Mouse (Mus musculus): ENCODE measurements around the gene Ptpn20. TPM values are rescaled to one million over a fixed set of nuclear protein-coding genes. Genes with fewer than 3 reads are reported as not detected.

Gene Ptpn20
- polyA plus RNA-seq, 1 experiment = not detected

- 76% methylated on average over 5 of the region's 5 CpGs for WGBS
- Histone ChIP-seq H3K27me3 (replicated peaks; ENCODE audit: control insufficient read depth, insufficient read depth, low read length) (no peaks in the 10 kb centered on the region), H3K27ac (ENCODE audit: insufficient read depth, low read depth, low read length) (no peak overlapping the region), H3K4me1 (ENCODE audit: control insufficient read depth, insufficient read depth, low read length) (no peaks in the 10 kb centered on the region), H3K4me3 (ENCODE audit: insufficient read depth, low read depth, low read length) (no peak overlapping the region), H3K36me3 (ENCODE audit: control insufficient read depth, insufficient read depth, low read length) (no peaks in the 10 kb centered on the region)
- TF ChIP-seq POLR2A (IDR thresholded peaks at IDR 0.05; ENCODE audit: low read depth, low read length) (no peak), CTCF (conservative IDR thresholded peaks at IDR 0.05; ENCODE audit: insufficient read depth, insufficient read length, low read depth, low read length) (peak; percentile 28; the same call in 1 of the 2 replicates)
- DNase-seq = no peak
These were observed 50.4 kb downstream of the Ptpn20 start for GRCm38 (mm10) chr14:33639357-33639756.

GRCm38 (mm10) chr14:33650721-33651120 is 61.7 kb downstream of the Ptpn20 start:
- no peak for TF ChIP-seq CTCF (conservative IDR thresholded peaks at IDR 0.05; ENCODE audit: insufficient read depth, insufficient read length, low read depth, low read length)
- TF ChIP-seq POLR2A (IDR thresholded peaks at IDR 0.05; ENCODE audit: low read depth, low read length) = no peak
- WGBS = 92% methylated on average over 9 of the region's 9 CpGs
- DNase-seq = peak; percentile 37

DNA sequence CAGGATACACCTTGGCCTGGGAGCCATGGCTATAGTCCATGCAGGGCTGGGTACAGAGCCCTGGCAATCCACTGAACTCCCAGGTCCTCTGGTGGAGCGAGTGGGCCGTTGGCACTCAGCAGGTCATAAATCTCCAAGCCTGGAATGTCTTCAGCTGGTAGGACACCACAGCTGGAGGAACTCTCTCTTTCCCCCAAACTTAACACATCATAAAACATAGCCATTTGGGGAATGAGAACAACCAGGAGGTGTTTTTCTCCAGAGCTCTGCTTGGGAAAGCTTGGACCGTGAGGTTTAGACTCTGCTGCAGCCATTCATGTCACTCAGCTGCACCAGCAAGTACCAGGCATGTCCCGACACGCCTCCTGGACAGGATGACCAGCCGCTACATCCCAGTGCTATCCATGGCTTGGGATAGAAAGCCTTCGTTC is 68.5 kb downstream of the Ptpn20 start:
- Histone ChIP-seq H3K36me3 (ENCODE audit: control insufficient read depth, insufficient read depth, low read length) (no peaks in the 10 kb centered on the region), H3K4me3 (ENCODE audit: insufficient read depth, low read depth, low read length) (no peak overlapping the region), H3K27ac (ENCODE audit: insufficient read depth, low read depth, low read length) (no peak overlapping the region), H3K27me3 (replicated peaks; ENCODE audit: control insufficient read depth, insufficient read depth, low read length) (no peaks in the 10 kb centered on the region), H3K4me1 (ENCODE audit: control insufficient read depth, insufficient read depth, low read length) (no peaks in the 10 kb centered on the region)
- TF ChIP-seq CTCF (conservative IDR thresholded peaks at IDR 0.05; ENCODE audit: insufficient read depth, insufficient read length, low read depth, low read length) = no peak
- TF ChIP-seq POLR2A (IDR thresholded peaks at IDR 0.05; ENCODE audit: low read depth, low read length) = no peak
- DNase-seq = no peak
- 35% methylated on average over 7 of the region's 7 CpGs for WGBS

More at GRCm38 (mm10) chr14:33650721-33651120, 61.7 kb downstream of the Ptpn20 start:
- Histone ChIP-seq H3K4me1 (ENCODE audit: control insufficient read depth, insufficient read depth, low read length) (no peaks in the 10 kb centered on the region), H3K27ac (ENCODE audit: insufficient read depth, low read depth, low read length) (no peak overlapping the region), H3K36me3 (ENCODE audit: control insufficient read depth, insufficient read depth, low read length) (no peaks in the 10 kb centered on the region), H3K4me3 (ENCODE audit: insufficient read depth, low read depth, low read length) (no peak overlapping the region), H3K27me3 (replicated peaks; ENCODE audit: control insufficient read depth, insufficient read depth, low read length) (no peaks in the 10 kb centered on the region)

GRCm38 (mm10) chr14:33658331-33658730 is 69.3 kb downstream of the Ptpn20 start:
- H3K27me3 ChIP-seq (replicated peaks; ENCODE audit: control insufficient read depth, insufficient read depth, low read length) = no peaks in the 10 kb centered on the region
- H3K36me3 ChIP-seq (ENCODE audit: control insufficient read depth, insufficient read depth, low read length) = no peaks in the 10 kb centered on the region
- no peak overlapping the region for H3K4me3 ChIP-seq (ENCODE audit: insufficient read depth, low read depth, low read length)
- H3K27ac ChIP-seq (ENCODE audit: insufficient read depth, low read depth, low read length) = no peak overlapping the region
- no peak for DNase-seq
- no peaks in the 10 kb centered on the region for H3K4me1 ChIP-seq (ENCODE audit: control insufficient read depth, insufficient read depth, low read length)
- no peak for TF ChIP-seq POLR2A (IDR thresholded peaks at IDR 0.05; ENCODE audit: low read depth, low read length)
- no peak for TF ChIP-seq CTCF (conservative IDR thresholded peaks at IDR 0.05; ENCODE audit: insufficient read depth, insufficient read length, low read depth, low read length)
- 62% methylated on average over 2 of the region's 2 CpGs for WGBS

GRCm38 (mm10) chr14:33662080-33662479 is 73.1 kb downstream of the Ptpn20 start:
- no peaks in the 10 kb centered on the region for H3K4me1 ChIP-seq (ENCODE audit: control insufficient read depth, insufficient read depth, low read length)
- 45% methylated on average over 9 of the region's 9 CpGs for WGBS
- peak; percentile 33 for DNase-seq
- H3K4me3 ChIP-seq (ENCODE audit: insufficient read depth, low read depth, low read length) = no peak overlapping the region
- H3K27ac ChIP-seq (ENCODE audit: insufficient read depth, low read depth, low read length) = peak overlapping the region; percentile 35; the same call in 1 of the 2 replicates
- no peaks in the 10 kb centered on the region for H3K36me3 ChIP-seq (ENCODE audit: control insufficient read depth, insufficient read depth, low read length)
- TF ChIP-seq CTCF (conservative IDR thresholded peaks at IDR 0.05; ENCODE audit: insufficient read depth, insufficient read length, low read depth, low read length) (no peak), POLR2A (IDR thresholded peaks at IDR 0.05; ENCODE audit: low read depth, low read length) (no peak)
- no peaks in the 10 kb centered on the region for H3K27me3 ChIP-seq (replicated peaks; ENCODE audit: control insufficient read depth, insufficient read depth, low read length)

GRCm38 (mm10) chr14:33666301-33666700 is 77.3 kb downstream of the Ptpn20 start:
- H3K27me3 ChIP-seq (replicated peaks; ENCODE audit: control insufficient read depth, insufficient read depth, low read length) = no peaks in the 10 kb centered on the region
- DNase-seq = peak; percentile 20
- TF ChIP-seq CTCF (conservative IDR thresholded peaks at IDR 0.05; ENCODE audit: insufficient read depth, insufficient read length, low read depth, low read length) = no peak
- TF ChIP-seq POLR2A (IDR thresholded peaks at IDR 0.05; ENCODE audit: low read depth, low read length) = no peak
- 72% methylated on average over 6 of the region's 6 CpGs for WGBS
- no peaks in the 10 kb centered on the region for H3K4me1 ChIP-seq (ENCODE audit: control insufficient read depth, insufficient read depth, low read length)
- no peak overlapping the region for H3K27ac ChIP-seq (ENCODE audit: insufficient read depth, low read depth, low read length)
- no peaks in the 10 kb centered on the region for H3K36me3 ChIP-seq (ENCODE audit: control insufficient read depth, insufficient read depth, low read length)
- H3K4me3 ChIP-seq (ENCODE audit: insufficient read depth, low read depth, low read length) = no peak overlapping the region

- Histone ChIP-seq H3K36me3 (ENCODE audit: control insufficient read depth, insufficient read depth, low read length) (no peaks in the 10 kb centered on the region), H3K4me3 (ENCODE audit: insufficient read depth, low read depth, low read length) (no peak overlapping the region), H3K27me3 (replicated peaks; ENCODE audit: control insufficient read depth, insufficient read depth, low read length) (no peaks in the 10 kb centered on the region), H3K4me1 (ENCODE audit: control insufficient read depth, insufficient read depth, low read length) (no peaks in the 10 kb centered on the region), H3K27ac (ENCODE audit: insufficient read depth, low read depth, low read length) (no peak overlapping the region)
- no peak for DNase-seq
- WGBS = 91% methylated on average over 11 of the region's 11 CpGs
- TF ChIP-seq CTCF (conservative IDR thresholded peaks at IDR 0.05; ENCODE audit: insufficient read depth, insufficient read length, low read depth, low read length) = no peak
- no peak for TF ChIP-seq POLR2A (IDR thresholded peaks at IDR 0.05; ENCODE audit: low read depth, low read length)
These were observed 80.9 kb downstream of the Ptpn20 start for GRCm38 (mm10) chr14:33669891-33670290.
